Mouse (Mus musculus) common myeloid progenitor, adult 5-6 weeks (primary cell): ENCODE results near the gene Kcnk6. TPM values are rescaled to one million over a fixed set of nuclear protein-coding genes. Genes with fewer than 3 reads are reported as not detected.
"Not testable (repeated sequence)": the region's sequence is repeated elsewhere in the genome, so short reads cannot be mapped to it uniquely, and the experiment has no call there.

Experiments
- ATAC-seq: replicated peaks from 2 replicates; pipeline ENCODE4 v1.8.0; 2016; ENCODE audit warnings: low read depth, mild to moderate bottlenecking, moderate TSS enrichment, inconsistent platforms; ENCODE audit not compliant: poor library complexity, severe bottlenecking
- total RNA-seq: library from RNA; stranded (forward); fragments of 200-1000, 187-1606 nt; gene quantifications from 2 replicates; pipeline ENCODE4 v1.2.3, GENCODE M21; 2017

Gene Kcnk6
- total RNA-seq, 1 experiment from 2014 or later = 1.6 TPM

- no peak for ATAC-seq
Measured at GRCm38 (mm10) chr7:29247706-29248105, 15.4 kb upstream of the Kcnk6 start.

DNA sequence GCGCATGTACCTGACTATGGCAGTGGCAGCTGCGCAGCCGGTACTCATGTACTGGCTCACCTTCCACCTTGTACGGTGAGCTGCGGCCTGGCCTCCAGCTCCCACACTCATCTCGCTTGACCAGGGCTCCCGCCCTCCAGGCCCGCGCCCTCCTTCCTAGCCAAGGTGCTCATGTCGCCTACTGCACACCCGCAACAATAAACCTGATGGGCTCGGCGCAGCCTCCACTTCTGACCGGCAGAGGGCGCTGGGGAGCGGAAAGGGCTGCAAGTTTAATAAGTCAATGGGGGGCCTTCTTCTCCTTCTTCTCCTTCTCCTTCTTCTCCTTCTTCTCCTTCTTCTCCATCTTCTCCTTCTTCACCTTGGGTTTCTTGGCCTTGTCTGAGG is 15.0 kb upstream of the Kcnk6 start:
- peak; percentile 72 for ATAC-seq

GRCm38 (mm10) chr7:29246619-29247313 is 14.5 kb upstream of the Kcnk6 start:
- no peak for ATAC-seq

GRCm38 (mm10) chr7:29246015-29246414 is 13.7 kb upstream of the Kcnk6 start:
- no peak for ATAC-seq

GRCm38 (mm10) chr7:29244732-29245416 is 12.6 kb upstream of the Kcnk6 start:
- peak; percentile 45; the same call in 1 of the 2 replicates for ATAC-seq

DNA sequence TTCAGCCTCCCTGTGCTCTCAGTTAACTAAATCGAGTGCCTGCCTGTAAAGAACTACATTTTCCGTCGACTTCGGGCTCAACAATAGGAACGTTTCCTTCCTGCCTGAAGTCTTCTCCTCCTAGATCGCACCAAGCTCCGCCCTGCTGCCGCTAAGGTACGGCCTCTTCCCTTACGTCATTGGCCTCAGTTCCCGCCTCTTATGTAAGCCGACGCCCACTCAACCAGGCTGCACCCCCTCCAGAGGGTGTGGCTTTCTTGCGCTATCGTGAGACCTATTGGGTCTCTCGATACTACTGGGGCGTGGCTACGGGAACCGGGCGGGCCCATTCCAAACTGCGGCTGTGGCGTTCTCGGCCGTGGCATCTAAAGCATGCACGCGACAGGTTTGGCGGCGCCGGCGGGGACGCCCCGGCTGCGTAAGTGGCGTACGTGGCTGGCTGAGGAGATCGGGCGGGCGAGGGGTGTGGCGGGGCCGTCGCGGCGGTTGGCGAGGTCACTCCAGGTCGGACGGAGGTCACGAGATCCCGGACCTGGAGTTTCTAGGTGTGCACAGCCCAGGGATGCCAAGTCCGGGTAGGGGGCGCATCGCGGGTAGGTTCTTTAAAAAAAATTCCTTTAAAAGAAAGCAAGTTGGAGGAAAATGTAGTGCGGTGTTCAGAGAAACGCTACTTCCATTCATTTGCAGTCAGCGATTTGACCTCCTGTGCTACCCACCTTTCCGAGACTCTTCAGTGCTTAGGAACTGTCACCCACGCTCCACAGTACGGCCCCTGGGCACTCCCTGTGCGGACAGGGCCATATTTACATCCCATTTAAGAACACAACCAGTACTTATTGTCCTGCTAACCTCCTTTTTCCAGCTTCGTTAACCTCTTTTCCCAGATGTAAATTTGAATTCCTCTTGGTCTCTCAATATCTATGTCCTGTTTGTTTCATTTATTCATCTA is 6.0 kb upstream of the Kcnk6 start, which contains the start of gene Yif1b:
Gene Yif1b (plus strand): TSS at position 311 of the 949 bp plus-strand sequence.
- ATAC-seq = peak; percentile 95

DNA sequence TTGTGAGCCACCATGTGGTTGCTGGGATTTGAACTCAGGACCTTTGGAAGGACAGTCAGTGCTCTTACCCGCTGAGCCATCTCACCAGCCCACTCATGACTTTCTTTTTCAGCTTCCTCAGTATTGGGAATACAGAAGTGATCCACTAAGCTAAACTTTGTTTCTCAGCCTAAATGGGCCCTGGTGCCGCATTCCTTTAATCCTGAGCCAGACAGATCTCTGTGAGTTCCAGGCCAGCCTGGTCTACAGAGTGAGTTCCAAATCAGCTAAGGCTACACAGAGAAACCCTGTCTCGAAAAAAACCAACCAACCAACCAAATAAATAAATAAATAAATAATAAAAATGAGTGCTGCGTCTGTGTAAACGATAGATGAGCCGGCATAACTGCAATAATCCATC is 5.3 kb upstream of the Kcnk6 start:
- ATAC-seq = not testable (repeated sequence)

GRCm38 (mm10) chr7:29236593-29236992 is 4.3 kb upstream of the Kcnk6 start:
- no peak for ATAC-seq

GRCm38 (mm10) chr7:29234661-29235060 is 2.3 kb upstream of the Kcnk6 start:
- no peak for ATAC-seq

DNA sequence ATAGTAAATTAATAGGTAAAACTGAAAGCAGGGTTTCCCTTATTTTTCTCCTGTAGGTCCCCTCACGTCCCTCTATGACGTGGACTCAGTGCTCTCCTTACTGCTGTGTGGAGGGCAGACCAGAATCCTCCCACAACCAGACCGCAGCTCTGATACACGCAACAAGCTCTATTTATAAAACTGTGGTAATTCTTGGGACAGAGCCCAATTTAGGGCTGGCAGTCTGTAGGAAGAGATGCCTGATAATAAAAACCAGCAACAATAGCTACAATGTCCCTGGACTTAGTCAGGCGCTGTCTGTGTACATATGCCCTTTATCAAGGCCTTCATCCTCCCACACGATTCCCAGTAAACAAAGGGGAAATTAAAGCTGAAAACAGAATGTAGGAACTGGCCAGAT is 1.4 kb upstream of the Kcnk6 start:
- ATAC-seq = peak; percentile 42

- ATAC-seq = no peak
Measured at GRCm38 (mm10) chr7:29231517-29231916, 798 bp downstream of the Kcnk6 start.

GRCm38 (mm10) chr7:29230560-29230959 is 1.8 kb downstream of the Kcnk6 start:
- peak; percentile 11 for ATAC-seq

DNA sequence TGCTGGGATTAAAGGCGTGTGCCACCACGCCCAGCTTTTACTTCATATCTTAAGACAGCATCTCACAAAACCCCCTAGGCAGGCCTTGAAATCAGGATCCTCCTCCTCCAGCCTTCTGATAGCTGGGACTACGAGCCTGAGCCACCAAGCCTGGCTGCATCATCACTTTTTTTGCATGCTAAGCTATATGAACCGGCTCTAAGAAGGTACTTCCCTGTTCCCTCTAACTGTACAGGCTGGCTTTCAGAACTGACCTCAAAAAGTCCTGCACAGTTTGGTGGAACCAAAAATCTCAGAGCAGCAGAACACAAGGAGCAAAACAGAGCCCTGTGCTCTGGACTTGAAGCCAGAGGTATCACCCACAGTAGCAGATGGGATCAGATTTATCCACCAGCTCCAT is 4.1 kb downstream of the Kcnk6 start:
- no peak for ATAC-seq

DNA sequence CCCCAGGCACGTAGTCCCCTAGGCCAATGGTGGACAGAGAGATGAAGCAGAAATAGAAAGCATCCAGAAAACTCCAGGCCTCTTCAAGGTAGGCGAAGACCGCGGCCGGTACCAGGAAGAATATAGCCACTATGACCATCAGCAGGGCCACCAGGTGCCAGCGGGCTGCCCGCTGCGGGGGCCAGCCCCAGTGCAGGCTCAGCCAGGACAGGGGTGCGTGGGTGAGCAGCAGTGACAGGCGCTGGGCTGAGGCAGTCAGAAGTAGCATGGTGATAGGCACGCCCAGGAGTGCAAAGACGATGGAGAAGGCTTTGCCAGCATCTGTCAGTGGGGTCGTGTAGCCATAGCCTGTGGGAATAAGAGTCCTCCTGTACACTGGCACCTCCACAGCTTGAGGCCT is 6.8 kb downstream of the Kcnk6 start:
- ATAC-seq = no peak

DNA sequence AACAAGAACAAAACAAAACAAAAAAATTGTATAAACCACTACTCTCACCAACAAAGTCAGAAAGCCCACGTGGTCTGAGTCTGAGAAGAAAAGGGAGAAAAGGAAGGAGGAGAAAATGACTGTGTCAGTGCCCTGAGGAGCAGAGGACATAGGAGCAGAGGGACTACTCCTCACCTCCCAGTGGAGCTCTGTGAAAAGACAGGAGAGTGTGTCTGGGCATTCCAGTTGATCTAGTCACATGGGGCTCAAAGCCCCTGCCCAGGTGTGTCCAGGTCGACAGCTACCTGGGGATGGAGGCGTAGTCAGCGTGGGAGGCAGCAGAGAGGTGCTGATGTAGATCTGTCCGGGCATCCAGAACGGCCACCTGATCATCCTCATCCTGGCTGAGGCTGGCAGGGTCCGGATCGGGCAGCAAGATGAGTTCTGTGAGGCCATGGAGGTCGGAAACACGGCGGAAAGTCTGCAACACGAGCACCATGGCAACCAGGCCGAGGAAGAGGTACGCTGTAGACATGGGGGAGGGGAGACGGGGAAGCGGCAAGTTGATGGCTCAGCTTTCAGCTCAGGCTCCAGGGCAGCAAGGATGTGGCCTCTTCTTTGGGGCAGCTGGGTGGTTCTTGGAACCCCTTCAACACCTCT is 7.4 kb downstream of the Kcnk6 start:
- ATAC-seq = peak; percentile 39; the same call in 1 of the 2 replicates

GRCm38 (mm10) chr7:29214846-29215245 is 17.5 kb downstream of the Kcnk6 start:
- ATAC-seq = no peak

GRCm38 (mm10) chr7:29214236-29214635 is 18.1 kb downstream of the Kcnk6 start:
- no peak for ATAC-seq

GRCm38 (mm10) chr7:29213675-29214082 is 18.6 kb downstream of the Kcnk6 start, which contains the start of gene Catsperg1:
Catsperg1 (minus strand) TSS chr7:29214035.
- no peak for ATAC-seq

DNA sequence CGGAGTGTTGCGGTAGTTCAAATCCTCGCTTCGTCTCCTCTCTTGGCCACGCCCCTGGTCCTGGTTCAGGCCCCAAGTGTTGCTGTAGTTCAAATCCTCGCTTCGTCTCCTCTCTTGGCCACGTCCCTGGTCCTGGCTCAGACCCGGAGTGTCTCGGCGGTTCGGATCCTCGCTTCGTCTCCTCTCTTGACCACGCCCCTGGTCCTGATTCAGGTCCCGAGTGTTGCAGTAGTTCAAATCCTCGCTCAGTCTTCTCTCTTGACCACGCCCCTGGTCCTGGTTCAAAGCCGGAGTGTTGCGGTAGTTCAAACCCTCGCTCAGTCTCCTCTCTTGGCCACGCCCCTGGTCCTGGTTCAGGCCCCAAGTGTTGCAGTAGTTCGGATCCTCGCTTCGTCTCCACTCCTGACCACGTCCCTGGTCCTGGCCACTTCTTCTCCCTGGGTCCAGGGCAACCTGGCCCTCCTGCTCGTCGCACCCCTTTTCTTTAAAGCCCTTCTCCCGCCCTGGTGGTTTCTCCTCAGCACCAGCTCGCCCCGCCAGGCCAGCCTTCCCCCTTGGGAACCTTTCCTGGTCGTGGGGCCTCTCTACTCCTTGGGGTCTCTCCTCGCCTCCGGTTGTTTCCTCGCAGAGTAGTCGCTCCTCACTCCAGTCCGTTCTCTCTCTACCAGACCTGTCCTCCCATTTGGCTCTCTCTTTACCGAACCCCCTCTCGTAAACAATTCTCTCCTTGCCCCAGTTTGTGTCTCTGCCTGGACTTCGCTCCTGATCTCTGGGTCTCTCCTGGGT is 19.3 kb downstream of the Kcnk6 start:
- ATAC-seq = not testable (repeated sequence)
